In genomic region chr12:102887366-102887765, GRCm38 (mm10) we compare ENCODE assay signal across 22 mouse cellular contexts. TPM values are rescaled to one million over a fixed set of nuclear protein-coding genes. Genes with fewer than 3 reads are reported as not detected.
"Had no signal": no experiment of that assay in that cellular context is flagged by ENCODE, and none has a peak within 500 bp of the region (broad histone marks: within the 10 kb centered on the region; RNA-seq: fewer than 3 reads in every experiment).

No protein-coding gene starts in this region.

- DNase-seq: gastrocnemius, postnatal 14 days; gastrocnemius, postnatal 36 days; heart, adult 2 months; heart, postnatal 14 days; heart, postnatal 36 days; kidney, adult 18-20 months; kidney, adult 8-10 months; kidney, postnatal 10 days; kidney, postnatal 25 days; kidney, postnatal 4 days; liver; liver, embryonic 13.5 days; liver, postnatal 0 days had no signal

RNA-seq across cellular contexts. Expression of gene Cox8c, which starts 11.8 kb away (rescaled TPM):
- total RNA-seq: gastrocnemius, adult 8-10 months; gastrocnemius, postnatal 14 days; gastrocnemius, postnatal 36 days; heart, adult 2 months; heart, postnatal 14 days; heart, postnatal 36 days; hematopoietic stem cell, adult 5-6 weeks; hindbrain, postnatal 0 days; layer of hippocampus, adult 2 months; layer of hippocampus, postnatal 10 days; layer of hippocampus, postnatal 25 days; left cerebral cortex, adult 2 months; left cerebral cortex, postnatal 14 days; left cerebral cortex, postnatal 36 days had no signal
